Mouse (Mus musculus) cortical plate, adult 2 months (tissue): ENCODE data around the gene Hnf1b. TPM values are rescaled to one million over a fixed set of nuclear protein-coding genes. Genes with fewer than 3 reads are reported as not detected.

Experiments
- H3K27ac ChIP-seq: fragments of 200-500 bp; 2 replicates; pipeline ENCODE4 v1.5.1; 2012; ENCODE audit warnings: low read length, control low read depth, inconsistent platforms; ENCODE audit not compliant: insufficient read depth
- H3K4me1 ChIP-seq: fragments of 200-500 bp; 2 replicates; pipeline ENCODE4 v1.6.1; 2011; ENCODE audit warnings: low read length; ENCODE audit not compliant: control insufficient read depth, insufficient read depth
- H3K4me3 ChIP-seq: fragments of 200-500 bp; 2 replicates; pipeline ENCODE4 v1.5.1; 2011; ENCODE audit warnings: mild to moderate bottlenecking, low read length, control low read depth; ENCODE audit not compliant: insufficient read depth
- CTCF ChIP-seq: fragments of 200-500 bp; IDR thresholded peaks from 2 replicates; pipeline ENCODE4 v1.5.1; 2011; ENCODE audit warnings: mild to moderate bottlenecking, control low read depth, low read length; ENCODE audit not compliant: insufficient read depth; ENCODE audit errors: extremely low read depth
- POLR2A ChIP-seq: fragments of 200-500 bp; IDR thresholded peaks from 2 replicates; pipeline ENCODE4 v1.6.1; 2011; ENCODE audit warnings: mild to moderate bottlenecking, low read length, control low read depth; ENCODE audit not compliant: insufficient read depth; ENCODE audit errors: extremely low read depth
- polyA plus RNA-seq: library from polyadenylated mRNA; depleted of rRNA; stranded (reverse); fragments of >200 nt; gene quantifications from 2 replicates; pipeline ENCODE4 v1.2.3, GENCODE M21; 2012

Gene Hnf1b
- polyA plus RNA-seq, 1 experiment, result 0.04 TPM

- H3K4me1 ChIP-seq, result no peaks in the 10 kb centered on the region
- TF ChIP-seq POLR2A (no peak), CTCF (no peak)
- H3K4me3 ChIP-seq, result no peak overlapping the region
Measured at GRCm38 (mm10) chr11:83869686-83870085, 19.8 kb downstream of the Hnf1b start.

GRCm38 (mm10) chr11:83871780-83872554, 22.1 kb downstream of the Hnf1b start:
- TF ChIP-seq POLR2A (no peak), CTCF (no peak)
- H3K4me3 ChIP-seq, result no peak overlapping the region
- no peak overlapping the region for H3K27ac ChIP-seq
- no peaks in the 10 kb centered on the region for H3K4me1 ChIP-seq

More at GRCm38 (mm10) chr11:83869686-83870085, 19.8 kb downstream of the Hnf1b start:
- H3K27ac ChIP-seq, result no peak overlapping the region

- Histone ChIP-seq H3K27ac (no peak overlapping the region), H3K4me3 (no peak overlapping the region), H3K4me1 (no peaks in the 10 kb centered on the region)
- TF ChIP-seq POLR2A (no peak), CTCF (no peak)
Measured at GRCm38 (mm10) chr11:83873509-83873908, 23.6 kb downstream of the Hnf1b start.

- no peaks in the 10 kb centered on the region for H3K4me1 ChIP-seq
- no peak overlapping the region for H3K27ac ChIP-seq
- H3K4me3 ChIP-seq, result no peak overlapping the region
- TF ChIP-seq POLR2A, result no peak
- TF ChIP-seq CTCF, result no peak
Measured at GRCm38 (mm10) chr11:83876630-83877029, 26.8 kb downstream of the Hnf1b start.

GRCm38 (mm10) chr11:83877765-83878164, 27.9 kb downstream of the Hnf1b start:
- no peaks in the 10 kb centered on the region for H3K4me1 ChIP-seq
- no peak overlapping the region for H3K27ac ChIP-seq
- TF ChIP-seq CTCF (no peak), POLR2A (no peak)
- no peak overlapping the region for H3K4me3 ChIP-seq

- TF ChIP-seq POLR2A (no peak), CTCF (no peak)
- no peak overlapping the region for H3K27ac ChIP-seq
- no peaks in the 10 kb centered on the region for H3K4me1 ChIP-seq
- no peak overlapping the region for H3K4me3 ChIP-seq
Measured at GRCm38 (mm10) chr11:83878417-83878952, 28.6 kb downstream of the Hnf1b start.

- Histone ChIP-seq H3K4me3 (no peak overlapping the region), H3K4me1 (no peaks in the 10 kb centered on the region), H3K27ac (no peak overlapping the region)
- TF ChIP-seq CTCF, result no peak
- no peak for TF ChIP-seq POLR2A
Measured at GRCm38 (mm10) chr11:83879130-83879529, 29.3 kb downstream of the Hnf1b start.

- Histone ChIP-seq H3K4me1 (no peaks in the 10 kb centered on the region), H3K27ac (no peak overlapping the region), H3K4me3 (no peak overlapping the region)
- TF ChIP-seq POLR2A (no peak), CTCF (no peak)
Measured at GRCm38 (mm10) chr11:83881438-83881837, 31.6 kb downstream of the Hnf1b start.

GRCm38 (mm10) chr11:83882552-83882951, 32.7 kb downstream of the Hnf1b start:
- H3K27ac ChIP-seq, result no peak overlapping the region
- TF ChIP-seq CTCF (no peak), POLR2A (no peak)
- H3K4me1 ChIP-seq, result no peaks in the 10 kb centered on the region
- H3K4me3 ChIP-seq, result no peak overlapping the region

GRCm38 (mm10) chr11:83883074-83883473, 33.2 kb downstream of the Hnf1b start:
- Histone ChIP-seq H3K4me3 (no peak overlapping the region), H3K27ac (no peak overlapping the region), H3K4me1 (no peaks in the 10 kb centered on the region)
- TF ChIP-seq CTCF (no peak), POLR2A (no peak)

GRCm38 (mm10) chr11:83883812-83884211, 33.9 kb downstream of the Hnf1b start:
- no peak overlapping the region for H3K27ac ChIP-seq
- no peak overlapping the region for H3K4me3 ChIP-seq
- H3K4me1 ChIP-seq, result no peaks in the 10 kb centered on the region
- TF ChIP-seq CTCF (no peak), POLR2A (no peak)
